Mouse (Mus musculus) stomach, embryonic 15.5 days (tissue): Measurements from ENCODE around the gene Tbxas1. TPM values are rescaled to one million over a fixed set of nuclear protein-coding genes. Genes with fewer than 3 reads are reported as not detected.
A peak's percentile ranks its signal among the peaks of the same experiment; 100 is the strongest.

ENCODE experiments used
- ATAC-seq: fragments of 200-750 bp; cut with Nextera tagmentation; 2 replicates; pipeline ENCODE4 v1.8.0; 2017; ENCODE audit warnings: low read depth, moderate number of reproducible peaks, moderate TSS enrichment; ENCODE audit not compliant: insufficient read depth, low FRiP score
- H3K27ac ChIP-seq: fragments of 300-500 bp; sonication (generic); 2 replicates; pipeline ENCODE4 v1.5.1; 2015; ENCODE audit warnings: mild to moderate bottlenecking, inconsistent platforms
- H3K27me3 ChIP-seq: fragments of 300-500 bp; sonication (generic); replicated peaks from 2 replicates; pipeline ENCODE4 v1.6.1; 2015; ENCODE audit warnings: inconsistent platforms
- H3K36me3 ChIP-seq: fragments of 300-500 bp; sonication (generic); 2 replicates; pipeline ENCODE4 v1.6.1; 2015; ENCODE audit warnings: inconsistent platforms
- H3K4me1 ChIP-seq: fragments of 300-500 bp; sonication (generic); 2 replicates; pipeline ENCODE4 v1.6.1; 2015; ENCODE audit warnings: inconsistent platforms
- H3K4me2 ChIP-seq: fragments of 300-500 bp; sonication (generic); 2 replicates; pipeline ENCODE4 v1.6.1; 2015; ENCODE audit warnings: mild to moderate bottlenecking, inconsistent platforms
- H3K4me3 ChIP-seq: fragments of 300-500 bp; sonication (generic); replicated peaks from 2 replicates; pipeline ENCODE4 v1.5.1; 2015; ENCODE audit warnings: inconsistent platforms
- H3K9ac ChIP-seq: fragments of 300-500 bp; sonication (generic); 2 replicates; pipeline ENCODE4 v1.6.1; 2015; ENCODE audit warnings: inconsistent platforms
- H3K9me3 ChIP-seq: fragments of 300-500 bp; sonication (generic); 2 replicates; pipeline ENCODE4 v1.6.1; 2016; ENCODE audit warnings: inconsistent platforms
- WGBS: fragments of 180-500 bp; shearing (Covaris S2); methylation state at CpG from one replicate; pipeline ENCODE4 v1.1.7; 2015; 5-methylcytosine and 5-hydroxymethylcytosine counted together
- polyA plus RNA-seq: library from polyadenylated mRNA; unstranded; fragments of >200 nt; fragmentation: Nextera tagmentation; extraction: Ambion mirVana; gene quantifications from 2 replicates; pipeline ENCODE4 v1.2.1, GENCODE M21; 2015

Gene Tbxas1
- polyA plus RNA-seq, 1 experiment from 2014 or later = 3.4 TPM

GRCm38 (mm10) chr6:38877674-38878073 is 2.5 kb downstream of the Tbxas1 start:
- no peak for ATAC-seq
- H3K4me3 ChIP-seq = no peak overlapping the region
- 92% methylated on average over 2 of the region's 2 CpGs for WGBS
- H3K4me2 ChIP-seq = no peak overlapping the region
- no peaks in the 10 kb centered on the region for H3K27me3 ChIP-seq
- H3K36me3 ChIP-seq = no peaks in the 10 kb centered on the region
- H3K4me1 ChIP-seq = peaks cover 20% of the 10 kb centered on the region
- no peak overlapping the region for H3K9ac ChIP-seq
- no peak overlapping the region for H3K27ac ChIP-seq
- no peaks in the 10 kb centered on the region for H3K9me3 ChIP-seq

GRCm38 (mm10) chr6:38881468-38881867 is 6.3 kb downstream of the Tbxas1 start:
- no peaks in the 10 kb centered on the region for H3K36me3 ChIP-seq
- H3K9ac ChIP-seq = no peak overlapping the region
- 64% methylated on average over 2 of the region's 2 CpGs for WGBS
- H3K9me3 ChIP-seq = no peaks in the 10 kb centered on the region
- H3K4me2 ChIP-seq = no peak overlapping the region
- H3K27ac ChIP-seq = no peak overlapping the region
- no peaks in the 10 kb centered on the region for H3K27me3 ChIP-seq
- no peak for ATAC-seq
- H3K4me1 ChIP-seq = peaks cover 25% of the 10 kb centered on the region
- no peak overlapping the region for H3K4me3 ChIP-seq

GRCm38 (mm10) chr6:38881975-38882374 is 6.8 kb downstream of the Tbxas1 start:
- no peak for ATAC-seq
- no peak overlapping the region for H3K9ac ChIP-seq
- no peaks in the 10 kb centered on the region for H3K9me3 ChIP-seq
- no peak overlapping the region for H3K4me2 ChIP-seq
- WGBS = 50% methylated on average over 6 of the region's 6 CpGs
- no peaks in the 10 kb centered on the region for H3K36me3 ChIP-seq
- H3K4me3 ChIP-seq = no peak overlapping the region
- 0 out of 2 replicates have a peak overlapping the region, but pooled peaks have one; percentile 2 for H3K27ac ChIP-seq
- H3K27me3 ChIP-seq = no peaks in the 10 kb centered on the region
- peaks cover 25% of the 10 kb centered on the region for H3K4me1 ChIP-seq

- no peak overlapping the region for H3K4me2 ChIP-seq
- no peak overlapping the region for H3K4me3 ChIP-seq
- H3K9ac ChIP-seq = no peak overlapping the region
- H3K9me3 ChIP-seq = no peaks in the 10 kb centered on the region
- H3K36me3 ChIP-seq = no peaks in the 10 kb centered on the region
- peaks cover 21% of the 10 kb centered on the region for H3K4me1 ChIP-seq
- H3K27ac ChIP-seq = peak overlapping the region; percentile 31
- peak; percentile 25; the same call in 1 of the 2 replicates for ATAC-seq
- WGBS = 30% methylated on average over 6 of the region's 6 CpGs
- no peaks in the 10 kb centered on the region for H3K27me3 ChIP-seq
Observed at GRCm38 (mm10) chr6:38882728-38883171, 7.5 kb downstream of the Tbxas1 start.

GRCm38 (mm10) chr6:38884482-38884881 is 9.3 kb downstream of the Tbxas1 start:
- no peaks in the 10 kb centered on the region for H3K36me3 ChIP-seq
- H3K4me1 ChIP-seq = peaks cover 21% of the 10 kb centered on the region
- no peak overlapping the region for H3K9ac ChIP-seq
- H3K9me3 ChIP-seq = no peaks in the 10 kb centered on the region
- no peaks in the 10 kb centered on the region for H3K27me3 ChIP-seq
- H3K4me2 ChIP-seq = no peak overlapping the region
- no peak for ATAC-seq
- WGBS = 54% methylated on average over 3 of the region's 3 CpGs
- H3K4me3 ChIP-seq = no peak overlapping the region
- H3K27ac ChIP-seq = peak overlapping the region; percentile 31; the same call in 1 of the 2 replicates

GRCm38 (mm10) chr6:38885132-38885531 is 9.9 kb downstream of the Tbxas1 start:
- H3K9me3 ChIP-seq = no peaks in the 10 kb centered on the region
- no peaks in the 10 kb centered on the region for H3K27me3 ChIP-seq
- ATAC-seq = 0 out of 2 replicates have a peak, but pooled peaks have one; percentile 48

GRCm38 (mm10) chr6:38887436-38887835 is 12.2 kb downstream of the Tbxas1 start:
- H3K9me3 ChIP-seq = no peaks in the 10 kb centered on the region
- no peak overlapping the region for H3K9ac ChIP-seq
- ATAC-seq = no peak
- H3K4me3 ChIP-seq = no peak overlapping the region
- peaks cover 16% of the 10 kb centered on the region; the same call in 1 of the 2 replicates for H3K4me1 ChIP-seq
- H3K27me3 ChIP-seq = no peaks in the 10 kb centered on the region
- no peaks in the 10 kb centered on the region for H3K36me3 ChIP-seq
- no peak overlapping the region for H3K27ac ChIP-seq
- no peak overlapping the region for H3K4me2 ChIP-seq
- 86% methylated on average over 4 of the region's 4 CpGs for WGBS

More at GRCm38 (mm10) chr6:38885132-38885531, 9.9 kb downstream of the Tbxas1 start:
- no peaks in the 10 kb centered on the region for H3K36me3 ChIP-seq
- H3K4me1 ChIP-seq = peaks cover 21% of the 10 kb centered on the region
- H3K4me3 ChIP-seq = no peak overlapping the region
- no peak overlapping the region for H3K9ac ChIP-seq
- 50% methylated on average over 1 of the region's 1 CpGs for WGBS
- no peak overlapping the region for H3K27ac ChIP-seq
- H3K4me2 ChIP-seq = no peak overlapping the region

GRCm38 (mm10) chr6:38889156-38889555 is 14.0 kb downstream of the Tbxas1 start:
- WGBS = 79% methylated on average over 6 of the region's 6 CpGs
- no peak overlapping the region for H3K4me3 ChIP-seq
- no peak for ATAC-seq

GRCm38 (mm10) chr6:38892017-38892416 is 16.8 kb downstream of the Tbxas1 start:
- ATAC-seq = no peak
- H3K4me3 ChIP-seq = no peak overlapping the region
- WGBS = 71% methylated on average over 2 of the region's 2 CpGs
- no peak overlapping the region for H3K4me2 ChIP-seq
- H3K9me3 ChIP-seq = no peaks in the 10 kb centered on the region
- no peak overlapping the region for H3K9ac ChIP-seq
- H3K27me3 ChIP-seq = no peaks in the 10 kb centered on the region
- H3K36me3 ChIP-seq = no peaks in the 10 kb centered on the region
- H3K4me1 ChIP-seq = no peaks in the 10 kb centered on the region
- no peak overlapping the region for H3K27ac ChIP-seq

More at GRCm38 (mm10) chr6:38889156-38889555, 14.0 kb downstream of the Tbxas1 start:
- Histone ChIP-seq H3K27me3 (no peaks in the 10 kb centered on the region), H3K9me3 (no peaks in the 10 kb centered on the region), H3K4me1 (no peaks in the 10 kb centered on the region), H3K4me2 (no peak overlapping the region), H3K36me3 (no peaks in the 10 kb centered on the region), H3K27ac (no peak overlapping the region), H3K9ac (no peak overlapping the region)

GRCm38 (mm10) chr6:38893615-38894014 is 18.4 kb downstream of the Tbxas1 start:
- no peaks in the 10 kb centered on the region for H3K9me3 ChIP-seq
- H3K4me3 ChIP-seq = no peak overlapping the region
- no peak overlapping the region for H3K9ac ChIP-seq
- no peaks in the 10 kb centered on the region for H3K4me1 ChIP-seq
- H3K36me3 ChIP-seq = no peaks in the 10 kb centered on the region
- no peak overlapping the region for H3K27ac ChIP-seq
- H3K4me2 ChIP-seq = no peak overlapping the region
- H3K27me3 ChIP-seq = no peaks in the 10 kb centered on the region
- WGBS = 61% methylated on average over 3 of the region's 3 CpGs
- no peak for ATAC-seq

GRCm38 (mm10) chr6:38900073-38900472 is 24.9 kb downstream of the Tbxas1 start:
- no peaks in the 10 kb centered on the region for H3K4me1 ChIP-seq
- 76% methylated on average over 4 of the region's 4 CpGs for WGBS
- H3K27ac ChIP-seq = no peak overlapping the region
- H3K27me3 ChIP-seq = no peaks in the 10 kb centered on the region
- no peak overlapping the region for H3K4me3 ChIP-seq
- H3K4me2 ChIP-seq = no peak overlapping the region
- no peak overlapping the region for H3K9ac ChIP-seq
- no peaks in the 10 kb centered on the region for H3K36me3 ChIP-seq
- H3K9me3 ChIP-seq = no peaks in the 10 kb centered on the region
- ATAC-seq = peak; percentile 77; the same call in 1 of the 2 replicates

GRCm38 (mm10) chr6:38900479-38901126 is 25.4 kb downstream of the Tbxas1 start:
- no peak overlapping the region for H3K9ac ChIP-seq
- no peaks in the 10 kb centered on the region for H3K36me3 ChIP-seq
- no peak overlapping the region for H3K4me3 ChIP-seq
- no peak overlapping the region for H3K4me2 ChIP-seq
- H3K4me1 ChIP-seq = no peaks in the 10 kb centered on the region
- no peaks in the 10 kb centered on the region for H3K27me3 ChIP-seq
- WGBS = 81% methylated on average over 4 of the region's 4 CpGs
- H3K27ac ChIP-seq = no peak overlapping the region
- ATAC-seq = peak; percentile 82
- H3K9me3 ChIP-seq = no peaks in the 10 kb centered on the region
